Mouse (Mus musculus) embryonic fibroblast, embryonic 13.5 days (primary cell): Measurements from ENCODE around the gene Rrnad1.

Experiments used
- CTCF ChIP-seq: IDR thresholded peaks from 2 replicates; pipeline ENCODE4 v1.5.1; 2011; ENCODE audit warnings: mild to moderate bottlenecking, control low read depth, low read length, moderate library complexity, borderline replicate concordance; ENCODE audit not compliant: insufficient read depth
- POLR2A ChIP-seq: IDR thresholded peaks from 2 replicates; pipeline ENCODE4 v1.6.1; 2011; ENCODE audit warnings: low read depth, mild to moderate bottlenecking, control low read depth, low read length, moderate library complexity

- no peak for TF ChIP-seq POLR2A
- TF ChIP-seq CTCF: no peak
These were observed 19.9 kb downstream of the Rrnad1 start for GRCm38 (mm10) chr3:87910573-87911141.
